In genomic region chr5:73280567-73280850, GRCm38 (mm10) we compare ENCODE assay signal across 25 mouse cellular contexts. TPM values are rescaled to one million over a fixed set of nuclear protein-coding genes. Genes with fewer than 3 reads are reported as not detected.
A peak's percentile ranks its signal among the peaks of the same experiment; 100 is the strongest.
DNase-seq lines count a peak whose midpoint lies in the region; ATAC-seq and TF ChIP-seq lines count a peak whose summit lies in the region.
"Had no signal": no experiment of that assay in that cellular context is flagged by ENCODE, and none has a peak within 500 bp of the region (broad histone marks: within the 10 kb centered on the region; RNA-seq: fewer than 3 reads in every experiment).

No protein-coding gene starts in this region.

- H3K27ac ChIP-seq in gastrocnemius, adult 2 months = peak overlapping the region; percentile 66; the same call in 1 of the 2 replicates
- peak overlapping the region; percentile 74 for H3K27ac ChIP-seq in heart, embryonic 13.5 days (replicated peaks)
- H3K27ac ChIP-seq in embryonic fibroblast, embryonic 13.5 days (ENCODE audit: insufficient read depth, low read length) = peak overlapping the region; percentile 68
- H3K27ac ChIP-seq in intestine, postnatal 0 days (ENCODE audit: low read depth, low read length) = no peak overlapping the region
- H3K27ac ChIP-seq: left cerebral cortex, adult 2 months; liver, embryonic 14.5 days; neural tube, embryonic 12.5 days had no signal

- ATAC-seq in heart, embryonic 13.5 days (ENCODE audit: extremely low read depth, insufficient number of reproducible peaks, low FRiP score, low TSS enrichment) = no peak
- no peak for ATAC-seq in intestine, postnatal 0 days
- ATAC-seq: forebrain, embryonic 16.5 days; midbrain, embryonic 13.5 days had no signal

- intact Hi-C loops in gastrocnemius, adult 2 months (cut with DNase I) = no loop called here
- intact Hi-C loops in heart, postnatal 14 days (cut with DNase I) = no loop called here

- H3K9me3 ChIP-seq in heart, embryonic 13.5 days = no peaks in the 10 kb centered on the region
- H3K9me3 ChIP-seq in intestine, postnatal 0 days (ENCODE audit: control insufficient read depth) = no peaks in the 10 kb centered on the region
- H3K9me3 ChIP-seq: embryonic facial prominence, embryonic 15.5 days; hindbrain, embryonic 15.5 days; kidney, embryonic 15.5 days; midbrain, embryonic 13.5 days; neural tube, embryonic 12.5 days had no signal

- H3K9ac ChIP-seq in heart, embryonic 13.5 days = no peak overlapping the region
- no peak overlapping the region for H3K9ac ChIP-seq in intestine, postnatal 0 days (ENCODE audit: low read depth, low read length)
- H3K9ac ChIP-seq: embryonic facial prominence, embryonic 15.5 days; hindbrain, embryonic 15.5 days; kidney, embryonic 15.5 days; liver, embryonic 14.5 days; lung, embryonic 14.5 days; midbrain, embryonic 13.5 days; neural tube, embryonic 12.5 days had no signal

- no peak overlapping the region for H3K4me3 ChIP-seq in gastrocnemius, adult 2 months
- no peak overlapping the region for H3K4me3 ChIP-seq in heart, embryonic 13.5 days
- H3K4me3 ChIP-seq in embryonic fibroblast, embryonic 13.5 days (ENCODE audit: insufficient read depth, low read length) = no peak overlapping the region
- H3K4me3 ChIP-seq in intestine, postnatal 0 days (ENCODE audit: low read depth, low read length) = no peak overlapping the region
- H3K4me3 ChIP-seq: embryonic facial prominence, embryonic 15.5 days; hindbrain, embryonic 15.5 days; kidney, embryonic 15.5 days; left cerebral cortex, adult 2 months; midbrain, embryonic 13.5 days; neural tube, embryonic 12.5 days had no signal

- DNase-seq in gastrocnemius, adult 2 months = no peak
- DNase-seq in gastrocnemius, postnatal 10 days = no peak
- DNase-seq in heart, postnatal 14 days = no peak
- no peak for DNase-seq in layer of hippocampus, postnatal 10 days (ENCODE audit: low spot score in 2 of 2)
- DNase-seq in adrenal gland, postnatal 10 days = no peak
- DNase-seq: adrenal gland, postnatal 25 days; cerebellum, adult 8-10 months; gastrocnemius, postnatal 25 days; kidney, postnatal 4 days; layer of hippocampus, adult 9-11 months; lung, embryonic 14.5 days; right cerebral cortex, postnatal 14 days; spleen, adult 18-20 months; thymus, adult 2 months had no signal

- no peak for TF ChIP-seq CTCF in gastrocnemius, adult 2 months (IDR thresholded peaks at IDR 0.05)
- TF ChIP-seq CTCF in embryonic fibroblast, embryonic 13.5 days (IDR thresholded peaks at IDR 0.05; ENCODE audit: borderline replicate concordance, insufficient read depth, low read length) = no peak
- TF ChIP-seq CTCF in intestine, postnatal 0 days (IDR thresholded peaks at IDR 0.05; ENCODE audit: low read depth) = no peak

- no peak for TF ChIP-seq POLR2A in embryonic fibroblast, embryonic 13.5 days (IDR thresholded peaks at IDR 0.05; ENCODE audit: low read depth, low read length)

- H3K36me3 ChIP-seq in heart, embryonic 13.5 days = no peaks in the 10 kb centered on the region
- no peaks in the 10 kb centered on the region for H3K36me3 ChIP-seq in intestine, postnatal 0 days (ENCODE audit: control insufficient read depth, insufficient read depth)
- H3K36me3 ChIP-seq: embryonic facial prominence, embryonic 15.5 days; hindbrain, embryonic 15.5 days; kidney, embryonic 15.5 days; midbrain, embryonic 13.5 days; neural tube, embryonic 12.5 days had no signal

- whole genome bisulfite sequencing in heart, embryonic 13.5 days = 70% methylated on average over 4 of the region's 4 CpGs
- WGBS in intestine, postnatal 0 days = 18% methylated on average over 4 of the region's 4 CpGs

- H3K27me3 ChIP-seq in heart, embryonic 13.5 days (replicated peaks) = no peaks in the 10 kb centered on the region
- no peaks in the 10 kb centered on the region for H3K27me3 ChIP-seq in intestine, postnatal 0 days (replicated peaks; ENCODE audit: control insufficient read depth, insufficient read depth, low read length)
- H3K27me3 ChIP-seq: embryonic facial prominence, embryonic 15.5 days; hindbrain, embryonic 15.5 days; kidney, embryonic 15.5 days; midbrain, embryonic 13.5 days; neural tube, embryonic 12.5 days had no signal

- H3K4me1 ChIP-seq in heart, embryonic 13.5 days = peaks cover 24% of the 10 kb centered on the region
- peaks cover 8% of the 10 kb centered on the region for H3K4me1 ChIP-seq in embryonic fibroblast, embryonic 13.5 days (ENCODE audit: control insufficient read depth, insufficient read depth, low read length)
- H3K4me1 ChIP-seq in intestine, postnatal 0 days (replicated peaks; ENCODE audit: control insufficient read depth, insufficient read depth, low read length) = peaks cover 7% of the 10 kb centered on the region; the same call in 1 of the 2 replicates

- peak overlapping the region; percentile 9; the same call in 1 of the 2 replicates for H3K4me2 ChIP-seq in heart, embryonic 13.5 days
- peak overlapping the region; percentile 14; the same call in 1 of the 2 replicates for H3K4me2 ChIP-seq in intestine, postnatal 0 days (replicated peaks; ENCODE audit: low read depth)
- H3K4me2 ChIP-seq: embryonic facial prominence, embryonic 15.5 days; hindbrain, embryonic 15.5 days; kidney, embryonic 15.5 days; lung, embryonic 14.5 days; midbrain, embryonic 13.5 days; neural tube, embryonic 12.5 days had no signal

RNA-seq across cellular contexts. Expression of gene Ociad1, which starts 12.1 kb away (rescaled TPM):
- 100 to 1,000 TPM; 147 to 166 TPM for total RNA-seq in gastrocnemius, adult 2 months (2021)
- total RNA-seq in gastrocnemius, postnatal 10 days (2021) = 100 to 1,000 TPM; 176 to 185 TPM
- 220 and 251 TPM in 2 replicates for polyA plus RNA-seq in heart, embryonic 13.5 days (2015; fragmentation: Nextera tagmentation; extraction: Ambion mirVana)
- 100 to 1,000 TPM; 239 to 245 TPM for total RNA-seq in heart, postnatal 14 days (2021)
- 426 and 477 TPM in 2 replicates for polyA plus RNA-seq in embryonic fibroblast, embryonic 13.5 days (2011; ENCODE audit: insufficient read length, low read depth, missing spikeins)
- polyA plus RNA-seq in intestine, postnatal 0 days (2015; fragmentation: Nextera tagmentation; extraction: Ambion mirVana) = 153 and 156 TPM in 2 replicates
- 100 to 1,000 TPM; 325 to 333 TPM for total RNA-seq in layer of hippocampus, postnatal 10 days (2021)
- 100 to 1,000 TPM; 217 to 226 TPM for total RNA-seq in adrenal gland, postnatal 10 days (2021)

RNA-seq across cellular contexts. Expression of gene Fryl, which starts 24.1 kb away (rescaled TPM):
- total RNA-seq in gastrocnemius, adult 2 months (2021) = 10 to 100 TPM; 14.6 to 23.5 TPM
- 10 to 100 TPM; 23.8 to 36.4 TPM for total RNA-seq in gastrocnemius, postnatal 10 days (2021)
- 27.3 and 28.8 TPM in 2 replicates for polyA plus RNA-seq in heart, embryonic 13.5 days (2015; fragmentation: Nextera tagmentation; extraction: Ambion mirVana)
- 10 to 100 TPM; 45.9 to 50.9 TPM for total RNA-seq in heart, postnatal 14 days (2021)
- 55.5 and 59.2 TPM in 2 replicates for polyA plus RNA-seq in embryonic fibroblast, embryonic 13.5 days (2011; ENCODE audit: insufficient read length, low read depth, missing spikeins)
- 27.8 and 28.2 TPM in 2 replicates for polyA plus RNA-seq in intestine, postnatal 0 days (2015; fragmentation: Nextera tagmentation; extraction: Ambion mirVana)
- 10 to 100 TPM; 66.1 to 71.6 TPM for total RNA-seq in layer of hippocampus, postnatal 10 days (2021)
- total RNA-seq in adrenal gland, postnatal 10 days (2021) = 10 to 100 TPM; 38.4 to 49.1 TPM
